Mouse (Mus musculus): ENCODE data around the gene Spib. TPM values are rescaled to one million over a fixed set of nuclear protein-coding genes. Genes with fewer than 3 reads are reported as not detected.

Spib gene
- polyA plus RNA-seq, 1 experiment from 2014 or later = 2.0 TPM

DNA sequence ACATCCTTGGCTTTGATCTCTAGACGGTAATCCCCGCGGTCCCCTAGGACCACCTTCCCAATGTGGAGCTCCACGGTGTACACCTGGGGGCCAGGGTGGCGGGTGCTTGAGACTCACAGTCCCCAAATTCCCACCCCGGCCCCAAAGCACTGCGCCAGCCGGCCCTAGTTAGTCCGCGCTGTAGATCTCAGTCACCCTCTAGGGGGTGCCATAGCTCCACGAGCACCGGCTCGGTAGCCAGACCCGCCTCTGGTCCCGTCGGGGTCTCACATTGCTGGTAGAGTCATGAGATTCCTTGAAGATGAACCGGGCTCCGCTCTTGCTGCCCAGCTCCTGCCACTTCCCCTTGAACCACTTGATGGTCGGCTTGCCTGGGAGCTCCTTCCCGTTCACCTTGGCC lies 10.2 kb downstream of the Spib start:
- peaks cover 22% of the 10 kb centered on the region for H3K4me1 ChIP-seq
- no peak overlapping the region for H3K4me3 ChIP-seq
- ATAC-seq (ENCODE audit: borderline replicate concordance, extremely low read depth, low FRiP score, low TSS enrichment) = 0 out of 2 replicates have a peak, but pooled peaks have one; percentile 15
- no peak overlapping the region for H3K27ac ChIP-seq
- peak overlapping the region; percentile 36 for H3K4me2 ChIP-seq
- H3K27me3 ChIP-seq = peaks cover 47% of the 10 kb centered on the region
- 0 out of 2 replicates have a peak overlapping the region, but pooled peaks have one; percentile 14 for H3K9ac ChIP-seq
- H3K36me3 ChIP-seq = no peaks in the 10 kb centered on the region
- 2% methylated on average over 20 of the region's 20 CpGs for WGBS
- H3K9me3 ChIP-seq = no peaks in the 10 kb centered on the region

DNA sequence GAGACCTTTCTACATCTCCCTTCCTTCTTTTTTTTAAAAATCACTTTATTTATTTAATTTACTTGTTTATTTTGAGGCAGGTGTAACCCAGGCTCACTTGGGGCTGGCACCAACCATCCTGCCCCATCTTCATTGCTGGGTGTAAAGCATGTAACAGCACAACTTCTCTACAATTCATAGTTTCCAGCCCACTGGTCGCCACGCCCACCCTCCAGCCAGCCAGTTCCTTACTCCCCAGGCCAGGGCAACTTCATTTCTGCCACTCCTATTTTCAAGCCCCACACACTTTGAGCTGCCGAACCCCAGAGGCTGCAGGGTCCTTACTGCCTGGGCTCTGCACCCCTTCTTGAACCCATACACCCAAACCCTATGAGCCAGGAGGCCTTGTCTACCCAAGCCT lies 10.9 kb downstream of the Spib start:
- Histone ChIP-seq H3K9me3 (no peaks in the 10 kb centered on the region), H3K4me2 (no peak overlapping the region), H3K4me3 (no peak overlapping the region), H3K27me3 (peaks cover 40% of the 10 kb centered on the region), H3K36me3 (no peaks in the 10 kb centered on the region), H3K9ac (no peak overlapping the region), H3K4me1 (peaks cover 22% of the 10 kb centered on the region), H3K27ac (no peak overlapping the region)
- ATAC-seq (ENCODE audit: borderline replicate concordance, extremely low read depth, low FRiP score, low TSS enrichment) = no peak
- 59% methylated on average over 3 of the region's 3 CpGs for WGBS

DNA sequence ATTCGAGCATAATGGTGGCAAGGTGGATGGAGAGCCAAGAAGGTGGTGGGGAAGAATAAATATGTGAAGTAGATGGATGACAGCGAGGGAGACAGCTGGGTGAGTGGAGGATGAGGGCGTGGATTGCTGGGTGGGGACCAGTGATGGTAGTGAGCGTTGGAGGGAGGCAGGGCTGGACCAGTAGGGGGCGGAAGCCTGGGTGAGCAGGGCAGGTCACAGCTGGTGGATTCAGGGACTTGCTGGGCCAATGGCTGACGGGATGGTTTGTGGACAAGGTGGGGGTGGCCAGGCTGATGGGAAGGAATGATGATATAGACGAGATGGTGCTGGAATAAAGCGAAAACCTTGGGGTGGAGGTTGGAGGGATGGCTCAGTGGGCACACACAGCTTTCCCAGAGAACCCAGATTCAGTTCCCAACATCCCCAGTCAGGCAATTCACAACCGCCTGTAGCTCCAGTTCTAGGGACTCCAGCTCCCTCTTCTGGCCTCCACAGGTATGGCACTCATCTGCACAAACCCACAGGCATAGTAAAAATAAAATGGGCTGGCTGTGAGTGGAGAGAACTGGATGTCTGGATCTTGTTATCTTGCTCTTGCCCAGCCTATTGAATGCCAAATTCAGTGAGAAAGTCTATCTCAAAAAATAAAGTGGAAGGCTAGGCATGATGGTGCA lies 12.5 kb downstream of the Spib start:
- Histone ChIP-seq H3K4me2 (no peak overlapping the region), H3K4me3 (no peak overlapping the region), H3K27me3 (peaks cover 39% of the 10 kb centered on the region), H3K4me1 (peaks cover 9% of the 10 kb centered on the region), H3K9ac (no peak overlapping the region), H3K27ac (no peak overlapping the region), H3K36me3 (no peaks in the 10 kb centered on the region), H3K9me3 (no peaks in the 10 kb centered on the region)
- no peak for ATAC-seq (ENCODE audit: borderline replicate concordance, extremely low read depth, low FRiP score, low TSS enrichment)
- WGBS = 60% methylated on average over 9 of the region's 9 CpGs

DNA sequence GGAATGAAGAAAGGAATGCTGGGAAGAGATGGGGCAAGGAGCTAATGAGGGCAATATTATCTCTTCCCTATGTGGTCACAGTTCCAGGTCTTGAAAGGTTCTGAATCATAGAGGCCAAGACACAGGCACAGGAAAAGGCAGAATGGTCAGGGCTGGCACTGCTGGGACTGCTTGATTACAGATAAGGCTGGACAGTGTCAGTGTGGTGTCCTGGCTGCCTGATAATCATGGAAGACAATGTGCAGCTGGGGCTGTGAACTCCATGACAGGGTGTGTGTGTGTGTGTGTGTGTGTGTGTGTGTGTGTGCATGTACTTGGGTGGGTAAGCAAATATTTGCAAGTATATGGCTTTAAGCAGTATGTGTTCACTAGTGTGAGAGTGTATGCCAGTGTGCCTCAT lies 24.4 kb downstream of the Spib start:
- no peak overlapping the region for H3K27ac ChIP-seq
- no peak for ATAC-seq (ENCODE audit: borderline replicate concordance, extremely low read depth, low FRiP score, low TSS enrichment)
- H3K36me3 ChIP-seq = no peaks in the 10 kb centered on the region
- peaks cover 10% of the 10 kb centered on the region for H3K27me3 ChIP-seq
- H3K4me3 ChIP-seq = no peak overlapping the region
- no peak overlapping the region for H3K9ac ChIP-seq
- no peaks in the 10 kb centered on the region for H3K4me1 ChIP-seq
- H3K4me2 ChIP-seq = no peak overlapping the region
- no peaks in the 10 kb centered on the region for H3K9me3 ChIP-seq

DNA sequence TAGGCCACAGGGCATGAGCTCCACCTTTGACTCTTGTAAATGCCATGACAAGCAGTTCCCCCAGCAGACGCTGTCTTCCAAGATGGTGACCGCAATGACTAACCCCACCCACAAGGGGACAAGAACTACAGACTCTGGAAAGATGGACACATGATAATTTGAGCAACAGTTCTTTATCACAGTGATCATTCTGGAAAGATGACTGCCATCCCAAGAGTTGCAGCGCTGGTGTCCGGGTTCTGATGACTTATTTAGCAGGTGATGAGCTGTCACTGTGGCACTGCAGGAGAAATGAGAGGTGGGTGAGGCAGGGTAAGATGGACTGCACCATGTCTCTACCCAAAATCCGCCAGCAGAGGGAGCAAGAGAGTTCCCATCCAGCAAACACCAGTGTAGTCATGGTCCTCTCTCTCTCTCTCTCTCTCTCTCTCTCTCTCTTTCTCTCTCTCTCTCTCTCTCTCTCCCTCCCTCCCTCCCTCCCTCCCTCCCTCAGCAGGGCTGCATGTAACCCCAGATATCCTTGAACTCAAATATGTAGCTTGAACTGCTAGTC lies 30.2 kb downstream of the Spib start:
- Histone ChIP-seq H3K9ac (no peak overlapping the region), H3K4me2 (no peak overlapping the region), H3K9me3 (no peaks in the 10 kb centered on the region), H3K36me3 (no peaks in the 10 kb centered on the region), H3K4me1 (peaks cover 8% of the 10 kb centered on the region; the same call in 1 of the 2 replicates), H3K27me3 (0 out of 2 replicates have a peak, but pooled peaks cover 7% of the 10 kb centered on the region), H3K4me3 (no peak overlapping the region), H3K27ac (no peak overlapping the region)
- 30% methylated on average over 5 of the region's 5 CpGs for WGBS
- ATAC-seq (ENCODE audit: borderline replicate concordance, extremely low read depth, low FRiP score, low TSS enrichment) = peak; percentile 33; the same call in 1 of the 2 replicates

DNA sequence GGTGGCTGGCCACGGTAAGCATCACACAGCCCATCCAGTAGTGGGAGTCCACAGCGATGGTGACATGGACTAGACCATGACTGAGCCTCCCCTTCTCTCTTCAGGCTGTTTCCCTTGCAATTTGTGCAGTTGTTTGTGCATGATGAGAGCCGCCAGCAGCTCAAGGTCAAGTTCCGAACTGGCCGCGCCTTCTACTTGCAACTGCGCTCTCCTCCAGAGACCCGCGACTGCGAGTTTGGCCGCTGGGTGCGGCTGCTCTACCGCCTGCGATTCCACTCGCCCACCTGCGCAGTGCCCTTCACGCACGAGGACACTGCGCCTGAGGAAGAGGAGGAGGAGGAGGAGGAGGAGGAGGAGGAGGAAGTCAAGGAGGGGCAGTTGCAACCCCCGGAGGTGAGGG lies 31.8 kb downstream of the Spib start:
- H3K36me3 ChIP-seq = no peaks in the 10 kb centered on the region
- H3K27me3 ChIP-seq = 0 out of 2 replicates have a peak, but pooled peaks cover 7% of the 10 kb centered on the region
- peaks cover 16% of the 10 kb centered on the region for H3K4me1 ChIP-seq
- no peak overlapping the region for H3K27ac ChIP-seq
- WGBS = 50% methylated on average over 16 of the region's 20 CpGs
- H3K4me2 ChIP-seq = no peak overlapping the region
- no peaks in the 10 kb centered on the region for H3K9me3 ChIP-seq
- ATAC-seq (ENCODE audit: borderline replicate concordance, extremely low read depth, low FRiP score, low TSS enrichment) = no peak
- no peak overlapping the region for H3K9ac ChIP-seq
- H3K4me3 ChIP-seq = no peak overlapping the region

DNA sequence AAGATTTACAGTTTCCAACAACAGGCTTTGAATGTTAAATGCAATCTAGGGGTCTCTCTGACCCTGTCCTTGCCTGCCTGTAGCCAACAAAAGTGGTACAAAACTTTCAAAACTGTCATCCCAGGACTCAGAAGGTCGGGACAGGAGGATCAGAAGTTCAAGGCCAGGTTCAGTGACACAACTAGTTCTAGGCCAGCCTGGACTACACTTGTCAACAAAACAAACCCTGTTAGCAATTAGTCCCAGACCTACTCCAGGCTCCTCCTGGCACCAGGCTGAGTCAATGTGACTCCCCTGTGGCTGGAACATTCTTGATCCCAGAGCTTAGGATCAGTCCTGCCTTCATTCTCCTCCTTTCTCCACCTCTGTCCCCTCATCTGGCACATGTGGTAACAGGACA lies 32.9 kb downstream of the Spib start:
- Histone ChIP-seq H3K4me1 (peaks cover 22% of the 10 kb centered on the region), H3K9ac (no peak overlapping the region), H3K4me2 (no peak overlapping the region), H3K27ac (no peak overlapping the region), H3K9me3 (no peaks in the 10 kb centered on the region), H3K4me3 (no peak overlapping the region), H3K27me3 (0 out of 2 replicates have a peak, but pooled peaks cover 7% of the 10 kb centered on the region), H3K36me3 (no peaks in the 10 kb centered on the region)
- WGBS = 74% methylated on average over 1 of the region's 1 CpGs
- ATAC-seq (ENCODE audit: borderline replicate concordance, extremely low read depth, low FRiP score, low TSS enrichment) = no peak

DNA sequence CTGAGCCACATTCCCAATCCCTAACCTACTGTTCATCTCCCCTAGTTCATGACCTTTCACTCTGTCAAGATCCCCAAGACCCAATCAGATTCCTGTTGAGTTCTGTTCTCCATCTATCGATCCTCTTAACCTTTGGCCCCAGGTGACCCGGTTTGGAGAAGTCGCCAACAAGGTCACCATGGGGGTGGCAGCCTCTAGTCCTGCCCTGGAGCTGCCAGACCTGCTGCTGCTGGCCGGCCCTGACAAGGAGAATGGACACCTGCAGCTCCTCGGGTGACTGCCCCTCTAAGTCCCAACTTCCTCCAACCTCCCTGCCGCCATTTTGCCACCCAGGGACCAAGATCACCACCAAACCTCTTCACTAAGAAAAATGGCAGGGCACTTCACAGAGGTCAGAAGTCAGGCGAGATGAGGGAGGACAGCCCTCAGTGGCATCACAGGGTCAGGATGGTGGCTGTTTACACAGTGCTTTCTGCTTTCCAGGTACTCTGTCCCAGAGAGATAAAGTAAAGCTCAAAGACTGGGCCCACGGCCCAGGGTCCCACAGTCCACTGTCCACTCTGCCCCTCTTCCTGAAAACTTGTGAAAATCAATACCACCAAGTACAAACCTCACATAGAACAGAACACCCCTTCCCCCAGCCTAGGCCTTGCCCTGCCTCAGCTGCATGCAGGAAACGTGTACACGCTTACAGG lies 34.4 kb downstream of the Spib start:
- Histone ChIP-seq H3K4me1 (peaks cover 22% of the 10 kb centered on the region), H3K27ac (no peak overlapping the region), H3K36me3 (peaks cover under 1% of the 10 kb centered on the region; the same call in 1 of the 2 replicates), H3K27me3 (0 out of 2 replicates have a peak, but pooled peaks cover 7% of the 10 kb centered on the region), H3K9me3 (no peaks in the 10 kb centered on the region), H3K9ac (no peak overlapping the region), H3K4me2 (peak overlapping the region; percentile 82), H3K4me3 (peak overlapping the region; percentile 71)
- WGBS = 68% methylated on average over 10 of the region's 10 CpGs
- no peak for ATAC-seq (ENCODE audit: borderline replicate concordance, extremely low read depth, low FRiP score, low TSS enrichment)

DNA sequence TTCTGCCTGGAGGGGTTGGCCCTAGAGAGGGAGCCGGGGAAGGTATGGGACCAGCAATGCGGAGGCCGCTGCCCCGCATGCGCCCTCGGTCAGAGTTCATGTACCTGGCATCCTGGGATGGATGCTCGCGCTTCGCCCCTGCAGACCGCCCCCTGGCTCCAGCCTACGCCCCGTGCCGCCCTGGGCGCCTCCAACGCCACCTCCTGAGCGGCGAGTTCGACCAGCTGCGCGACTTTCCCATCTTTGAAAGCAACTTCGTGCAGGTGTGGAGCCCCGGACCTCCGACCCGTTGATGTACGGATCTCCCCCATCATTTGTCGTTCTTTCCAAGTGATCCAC lies 35.1 kb downstream of the Spib start:
- peak; percentile 36; the same call in 1 of the 2 replicates for ATAC-seq (ENCODE audit: borderline replicate concordance, extremely low read depth, low FRiP score, low TSS enrichment)
- Histone ChIP-seq H3K27me3 (0 out of 2 replicates have a peak, but pooled peaks cover 7% of the 10 kb centered on the region), H3K9ac (peak overlapping the region; percentile 48), H3K4me3 (peak overlapping the region; percentile 71), H3K36me3 (peaks cover 8% of the 10 kb centered on the region), H3K27ac (peak overlapping the region; percentile 92), H3K4me1 (peaks cover 22% of the 10 kb centered on the region), H3K4me2 (peak overlapping the region; percentile 82), H3K9me3 (no peaks in the 10 kb centered on the region)
- under 1% methylated on average over 23 of the region's 26 CpGs for WGBS

DNA sequence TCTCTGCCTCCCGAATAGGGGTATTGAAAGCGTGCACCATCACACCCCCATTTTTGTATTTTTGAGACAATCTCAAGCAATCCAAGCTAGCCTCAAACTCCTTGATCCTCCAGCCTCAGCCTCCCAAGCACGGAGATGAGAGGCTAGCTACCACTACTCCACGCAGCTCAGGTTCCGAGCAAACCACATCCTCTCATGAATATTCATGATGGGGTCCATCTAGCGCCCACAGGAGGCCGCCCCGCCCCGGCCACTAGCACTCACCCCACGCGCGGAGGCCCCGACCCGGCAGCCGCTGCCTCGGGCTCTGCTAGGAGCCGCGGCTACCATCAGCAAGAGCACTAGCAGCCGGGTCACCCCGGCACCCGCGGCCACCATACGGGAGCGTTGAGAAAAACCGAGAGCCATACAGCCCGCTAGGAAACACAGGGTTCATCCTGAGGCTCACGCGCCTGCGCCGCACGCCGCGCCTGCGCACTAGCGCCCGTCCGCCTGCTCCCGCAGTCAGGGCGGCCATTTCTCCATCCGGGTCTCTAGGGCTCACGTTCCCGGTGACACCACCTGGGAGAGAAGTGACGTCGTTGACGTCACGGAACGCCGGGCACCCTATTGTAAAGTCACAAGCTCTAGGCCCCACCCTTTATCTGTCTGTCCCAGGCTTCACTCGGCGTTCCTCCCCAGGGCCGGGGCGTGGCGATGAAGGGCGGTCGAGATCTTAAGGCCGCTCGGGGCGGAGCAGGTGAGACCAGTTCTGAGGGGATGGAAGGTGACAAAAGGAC lies 35.7 kb downstream of the Spib start, which contains the start of the genes Emc10 and Fam71e1:
TSS of gene Emc10 (minus strand) at position 538 of the 779 bp plus-strand sequence.
TSS of gene Fam71e1 (plus strand) at position 590 of the 779 bp plus-strand sequence.
- Histone ChIP-seq H3K27ac (peak within 1 kb of the TSS; percentile 92), H3K9ac (peak within 1 kb of the TSS; percentile 82), H3K4me1 (peaks cover 22% of the 10 kb centered on the region), H3K4me2 (peak within 1 kb of the TSS; percentile 82), H3K4me3 (peak within 1 kb of the TSS; percentile 71), H3K9me3 (no peaks in the 10 kb centered on the region), H3K27me3 (0 out of 2 replicates have a peak, but pooled peaks cover 7% of the 10 kb centered on the region), H3K36me3 (peaks cover 14% of the 10 kb centered on the region)
- WGBS = under 1% methylated on average over 58 of the region's 58 CpGs
- peak; percentile 95 for ATAC-seq (ENCODE audit: borderline replicate concordance, extremely low read depth, low FRiP score, low TSS enrichment)

DNA sequence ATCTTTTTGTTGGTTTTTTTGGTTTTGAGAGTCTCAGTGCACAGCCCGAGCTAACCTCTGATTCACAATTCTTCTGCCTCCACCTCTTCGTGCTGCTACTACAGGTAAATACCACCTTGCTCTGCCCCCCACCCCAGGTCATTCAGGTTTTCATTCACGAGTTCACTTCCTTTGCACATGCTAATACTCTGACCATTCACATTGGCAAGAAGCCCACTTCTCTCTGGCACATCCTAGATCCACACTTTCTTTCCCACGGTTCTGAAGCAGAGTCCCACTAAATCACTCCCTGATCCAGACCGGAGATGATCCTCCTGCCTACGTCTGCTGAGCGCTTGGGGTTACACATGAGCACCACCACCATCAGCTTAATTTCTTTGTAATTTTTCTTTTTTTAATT lies 36.8 kb downstream of the Spib start:
- WGBS = 70% methylated on average over 7 of the region's 7 CpGs
- H3K36me3 ChIP-seq = peaks cover 23% of the 10 kb centered on the region
- no peak for ATAC-seq (ENCODE audit: borderline replicate concordance, extremely low read depth, low FRiP score, low TSS enrichment)
- H3K27ac ChIP-seq = no peak overlapping the region
- H3K9me3 ChIP-seq = no peaks in the 10 kb centered on the region
- H3K4me1 ChIP-seq = peaks cover 22% of the 10 kb centered on the region
- peak overlapping the region; percentile 82 for H3K4me2 ChIP-seq
- no peaks in the 10 kb centered on the region for H3K27me3 ChIP-seq
- no peak overlapping the region for H3K9ac ChIP-seq
- H3K4me3 ChIP-seq = peak overlapping the region; percentile 71; the same call in 1 of the 2 replicates

Data from lung, embryonic 15.5 days (tissue).